ENCODE assay signal across 14 mouse cellular contexts in genomic region chr1:62742092-62742491, GRCm38 (mm10). TPM values are rescaled to one million over a fixed set of nuclear protein-coding genes. Genes with fewer than 3 reads are reported as not detected.
DNase-seq lines count a peak whose midpoint lies in the region; ATAC-seq lines count a peak whose summit lies in the region.
"Had no signal": no experiment of that assay in that cellular context is flagged by ENCODE, and none has a peak within 500 bp of the region (broad histone marks: within the 10 kb centered on the region; RNA-seq: fewer than 3 reads in every experiment).

No protein-coding gene starts in this region.

- ATAC-seq in kidney, embryonic 16.5 days (ENCODE audit: low FRiP score, low TSS enrichment): no peak
- ATAC-seq: activated CD4-positive, CD25-positive, alpha-beta regulatory T cell, adult 4 months had no signal

- no peak overlapping the region for H3K4me3 ChIP-seq in kidney, embryonic 16.5 days (ENCODE audit: low read length)
- H3K4me3 ChIP-seq: heart, embryonic 12.5 days; limb, embryonic 10.5 days; liver, embryonic 15.5 days; midbrain, embryonic 10.5 days had no signal

- H3K27me3 ChIP-seq in kidney, embryonic 16.5 days (ENCODE audit: insufficient read depth, low read length): no peaks in the 10 kb centered on the region
- H3K27me3 ChIP-seq: heart, embryonic 12.5 days; liver, embryonic 15.5 days had no signal

- H3K9me3 ChIP-seq in kidney, embryonic 16.5 days (ENCODE audit: low read length): no peaks in the 10 kb centered on the region
- H3K9me3 ChIP-seq: heart, embryonic 12.5 days; limb, embryonic 10.5 days; liver, embryonic 15.5 days; midbrain, embryonic 10.5 days had no signal

- WGBS in kidney, embryonic 16.5 days: 20% methylated on average over 3 of the region's 3 CpGs

- no peak overlapping the region for H3K27ac ChIP-seq in kidney, embryonic 16.5 days (ENCODE audit: low read length)
- H3K27ac ChIP-seq: limb, embryonic 10.5 days; liver, embryonic 15.5 days; midbrain, embryonic 10.5 days had no signal

- no peak overlapping the region for H3K4me2 ChIP-seq in kidney, embryonic 16.5 days (replicated peaks; ENCODE audit: low read depth, low read length)
- H3K4me2 ChIP-seq: heart, embryonic 12.5 days; liver, embryonic 15.5 days had no signal

- peaks cover 7% of the 10 kb centered on the region for H3K4me1 ChIP-seq in kidney, embryonic 16.5 days (ENCODE audit: insufficient read depth, low read length)
- H3K4me1 ChIP-seq: liver, embryonic 15.5 days had no signal

- intact Hi-C loops in gastrocnemius, postnatal 14 days (cut with DNase I; ENCODE audit: low total_unique reads): no loop called here

- DNase-seq in gastrocnemius, adult 18-20 months (ENCODE audit: low spot score): peak; percentile 48
- DNase-seq in gastrocnemius, postnatal 14 days: no peak
- peak; percentile 38 for DNase-seq in kidney, adult 11 months
- DNase-seq in testis, postnatal 14 days (ENCODE audit: low spot score): peak; percentile 28
- no peak for DNase-seq in testis, postnatal 10 days (ENCODE audit: low spot score)
- peak; percentile 31 to 75 for DNase-seq in lung, postnatal 4 days
- DNase-seq in thymus, adult 18-20 months: no peak
- DNase-seq: cerebellum, postnatal 36 days had no signal

- no peak overlapping the region for H3K9ac ChIP-seq in kidney, embryonic 16.5 days (replicated peaks; ENCODE audit: low read length)
- H3K9ac ChIP-seq: heart, embryonic 12.5 days; liver, embryonic 15.5 days had no signal

- no peaks in the 10 kb centered on the region; the same call in 1 of the 2 replicates for H3K36me3 ChIP-seq in kidney, embryonic 16.5 days (ENCODE audit: insufficient read depth, low read length)
- H3K36me3 ChIP-seq: liver, embryonic 15.5 days had no signal

RNA-seq across cellular contexts. Expression of gene Nrp2, which starts 39.0 kb away (rescaled TPM):
- 1 to 10 TPM; 3.7 to 8.0 TPM for total RNA-seq in gastrocnemius, adult 18-20 months (2021)
- total RNA-seq in gastrocnemius, postnatal 14 days (2021): 10 to 100 TPM; 13.3 to 14.2 TPM
- 10.2 and 11.2 TPM in 2 replicates for polyA plus RNA-seq in kidney, embryonic 16.5 days (2015; fragmentation: Nextera tagmentation; extraction: Ambion mirVana)

Comparison
In these comparisons a context has a peak if more than half of its experiments do, and no peak if none do; other contexts are left out.
1. DNase-seq: peak in gastrocnemius, adult 18-20 months (single experiment), kidney, adult 11 months (single experiment), testis, postnatal 14 days (single experiment) and lung, postnatal 4 days (2 of 2); none in gastrocnemius, postnatal 14 days (single experiment), testis, postnatal 10 days (single experiment) and thymus, adult 18-20 months (0 of 2).